Mouse (Mus musculus): ENCODE data around the gene Tbx3.

Tbx3 gene

GRCm38 (mm10) chr5:119670566-119671108 lies at the start of gene Tbx3:
Gene Tbx3, plus strand, starts transcription at chr5:119670669.
- no peak for DNase-seq (ENCODE audit: low read depth)

GRCm38 (mm10) chr5:119622076-119622475 lies 48.4 kb upstream of the Tbx3 start:
- no peak for DNase-seq (ENCODE audit: low read depth)

GRCm38 (mm10) chr5:119624554-119624953 lies 45.9 kb upstream of the Tbx3 start:
- DNase-seq (ENCODE audit: low read depth) = no peak

GRCm38 (mm10) chr5:119625603-119626002 lies 44.9 kb upstream of the Tbx3 start:
- DNase-seq (ENCODE audit: low read depth) = no peak

GRCm38 (mm10) chr5:119626154-119626553 lies 44.3 kb upstream of the Tbx3 start:
- DNase-seq (ENCODE audit: low read depth) = no peak

- DNase-seq (ENCODE audit: low read depth) = no peak
Observed at GRCm38 (mm10) chr5:119626662-119627061, 43.8 kb upstream of the Tbx3 start.

- no peak for DNase-seq (ENCODE audit: low read depth)
Observed at GRCm38 (mm10) chr5:119628100-119628499, 42.4 kb upstream of the Tbx3 start.

- no peak for DNase-seq (ENCODE audit: low read depth)
Observed at GRCm38 (mm10) chr5:119628746-119629327, 41.6 kb upstream of the Tbx3 start.

GRCm38 (mm10) chr5:119633581-119633980 lies 36.9 kb upstream of the Tbx3 start:
- peak; percentile 60 for DNase-seq (ENCODE audit: low read depth)

GRCm38 (mm10) chr5:119634861-119635260 lies 35.6 kb upstream of the Tbx3 start:
- no peak for DNase-seq (ENCODE audit: low read depth)

- no peak for DNase-seq (ENCODE audit: low read depth)
Observed at GRCm38 (mm10) chr5:119638300-119638699, 32.2 kb upstream of the Tbx3 start.

GRCm38 (mm10) chr5:119641094-119641493 lies 29.4 kb upstream of the Tbx3 start:
- DNase-seq (ENCODE audit: low read depth) = no peak

GRCm38 (mm10) chr5:119641714-119642113 lies 28.8 kb upstream of the Tbx3 start:
- DNase-seq (ENCODE audit: low read depth) = no peak

GRCm38 (mm10) chr5:119646965-119647364 lies 23.5 kb upstream of the Tbx3 start:
- DNase-seq (ENCODE audit: low read depth) = no peak

GRCm38 (mm10) chr5:119651135-119651965 lies 19.1 kb upstream of the Tbx3 start:
- DNase-seq (ENCODE audit: low read depth) = no peak

GRCm38 (mm10) chr5:119656354-119656753 lies 14.1 kb upstream of the Tbx3 start:
- DNase-seq (ENCODE audit: low read depth) = no peak

- no peak for DNase-seq (ENCODE audit: low read depth)
Observed at GRCm38 (mm10) chr5:119656856-119657255, 13.6 kb upstream of the Tbx3 start.

- DNase-seq (ENCODE audit: low read depth) = no peak
Observed at GRCm38 (mm10) chr5:119657362-119657761, 13.1 kb upstream of the Tbx3 start.

- DNase-seq (ENCODE audit: low read depth) = no peak
Observed at GRCm38 (mm10) chr5:119657804-119658203, 12.7 kb upstream of the Tbx3 start.

- DNase-seq (ENCODE audit: low read depth) = no peak
Observed at GRCm38 (mm10) chr5:119658396-119658795, 12.1 kb upstream of the Tbx3 start.

- DNase-seq (ENCODE audit: low read depth) = no peak
Observed at GRCm38 (mm10) chr5:119659041-119659440, 11.4 kb upstream of the Tbx3 start.

GRCm38 (mm10) chr5:119660526-119661410 lies 9.7 kb upstream of the Tbx3 start:
- no peak for DNase-seq (ENCODE audit: low read depth)
